19 mouse cellular contexts compared by ENCODE assay signal in the genomic region with DNA sequence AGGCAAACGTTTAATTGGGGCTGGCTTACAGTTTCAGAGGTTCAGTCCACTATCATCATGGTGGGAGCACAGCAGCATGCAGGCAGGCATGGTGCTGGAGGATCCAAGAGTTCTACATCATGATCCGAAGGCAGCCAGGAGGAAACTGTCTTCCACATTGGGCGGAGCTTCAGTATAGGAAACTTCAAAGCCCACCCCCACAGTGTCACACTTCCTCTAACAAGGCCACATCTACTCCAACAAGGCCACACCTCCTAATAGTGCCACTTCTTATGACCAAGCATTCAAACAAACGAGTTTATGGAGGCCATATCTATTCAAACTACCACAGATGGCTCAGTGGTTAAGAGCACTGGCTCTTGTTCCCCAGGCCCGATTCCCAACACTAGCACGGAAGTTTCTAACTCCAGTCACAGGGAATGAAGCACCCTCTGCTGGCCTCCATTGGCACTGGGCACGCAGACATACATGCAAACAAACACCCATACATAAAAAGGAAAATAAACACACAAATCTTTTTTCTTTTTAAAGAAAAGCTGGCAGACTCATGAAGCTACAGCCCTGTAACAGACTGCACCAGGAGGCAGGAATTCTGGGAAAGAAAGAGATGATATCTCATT. TPM values are rescaled to one million over a fixed set of nuclear protein-coding genes. Genes with fewer than 3 reads are reported as not detected.
DNase-seq lines count a peak whose midpoint lies in the region; ATAC-seq and TF ChIP-seq lines count a peak whose summit lies in the region.
"Had no signal": no experiment of that assay in that cellular context is flagged by ENCODE, and none has a peak within 500 bp of the region (broad histone marks: within the 10 kb centered on the region; RNA-seq: fewer than 3 reads in every experiment).

No protein-coding gene starts in this region.

- no peak for TF ChIP-seq EP300 in liver, postnatal 0 days (IDR thresholded peaks at IDR 0.05; ENCODE audit: low read depth)
- TF ChIP-seq EP300 in ES-Bruce4 (IDR thresholded peaks at IDR 0.05; ENCODE audit: insufficient read depth, low read depth, low read length) = no peak

- H3K9ac ChIP-seq in hindbrain, postnatal 0 days (replicated peaks; ENCODE audit: low read length) = no peak overlapping the region
- H3K9ac ChIP-seq in hindbrain, embryonic 11.5 days (ENCODE audit: low read depth, low read length) = no peak overlapping the region
- no peak overlapping the region for H3K9ac ChIP-seq in liver, postnatal 0 days (replicated peaks)
- H3K9ac ChIP-seq in ES-Bruce4 (ENCODE audit: low read depth, poor library complexity, severe bottlenecking) = no peak overlapping the region
- H3K9ac ChIP-seq: heart, embryonic 15.5 days; limb, embryonic 13.5 days had no signal

- no peaks in the 10 kb centered on the region for H3K36me3 ChIP-seq in hindbrain, postnatal 0 days (ENCODE audit: insufficient read depth, low read length)
- no peaks in the 10 kb centered on the region for H3K36me3 ChIP-seq in hindbrain, embryonic 11.5 days (ENCODE audit: control insufficient read depth, insufficient read depth, low read length)
- H3K36me3 ChIP-seq in liver, postnatal 0 days (replicated peaks; ENCODE audit: insufficient read depth, low read length) = no peaks in the 10 kb centered on the region
- H3K36me3 ChIP-seq in ES-Bruce4 (ENCODE audit: control insufficient read depth, insufficient read depth, low read length, poor library complexity, severe bottlenecking) = no peaks in the 10 kb centered on the region
- H3K36me3 ChIP-seq: heart, embryonic 15.5 days; hindbrain, embryonic 10.5 days; midbrain, embryonic 10.5 days had no signal

- no peak for TF ChIP-seq POLR2A in ES-Bruce4 (IDR thresholded peaks at IDR 0.05; ENCODE audit: insufficient read depth, low read length)

- H3K27ac ChIP-seq in hindbrain, postnatal 0 days = no peak overlapping the region
- no peak overlapping the region for H3K27ac ChIP-seq in hindbrain, embryonic 11.5 days (ENCODE audit: low read depth, low read length)
- H3K27ac ChIP-seq in liver, postnatal 0 days (ENCODE audit: low read depth) = peak overlapping the region; percentile 56; the same call in 1 of the 2 replicates
- no peak overlapping the region for H3K27ac ChIP-seq in ES-Bruce4 (ENCODE audit: insufficient read depth, low read length)
- H3K27ac ChIP-seq: heart, embryonic 15.5 days; hindbrain, embryonic 10.5 days; limb, embryonic 13.5 days; midbrain, embryonic 10.5 days had no signal

- H3K4me2 ChIP-seq in hindbrain, postnatal 0 days (ENCODE audit: low read depth, low read length) = no peak overlapping the region
- no peak overlapping the region for H3K4me2 ChIP-seq in hindbrain, embryonic 11.5 days (replicated peaks; ENCODE audit: low read depth, low read length)
- H3K4me2 ChIP-seq in liver, postnatal 0 days (ENCODE audit: low read depth, low read length) = no peak overlapping the region
- H3K4me2 ChIP-seq: heart, embryonic 15.5 days; limb, embryonic 13.5 days had no signal

- H3K27me3 ChIP-seq in hindbrain, postnatal 0 days (ENCODE audit: insufficient read depth, low read length) = no peaks in the 10 kb centered on the region
- H3K27me3 ChIP-seq in hindbrain, embryonic 11.5 days (ENCODE audit: control insufficient read depth, insufficient read depth, low read length) = no peaks in the 10 kb centered on the region
- no peaks in the 10 kb centered on the region for H3K27me3 ChIP-seq in liver, postnatal 0 days (ENCODE audit: insufficient read depth, low read length)
- H3K27me3 ChIP-seq in ES-Bruce4 (ENCODE audit: control insufficient read depth, insufficient read depth, low read length, poor library complexity, severe bottlenecking) = no peaks in the 10 kb centered on the region
- H3K27me3 ChIP-seq: heart, embryonic 15.5 days; limb, embryonic 13.5 days had no signal

- ATAC-seq in hindbrain, postnatal 0 days = no peak
- ATAC-seq in hindbrain, embryonic 11.5 days (ENCODE audit: low FRiP score) = no peak
- no peak for ATAC-seq in liver, postnatal 0 days

- no peaks in the 10 kb centered on the region for H3K4me1 ChIP-seq in hindbrain, postnatal 0 days (ENCODE audit: insufficient read depth, low read length)
- H3K4me1 ChIP-seq in hindbrain, embryonic 11.5 days (replicated peaks; ENCODE audit: control insufficient read depth, insufficient read depth, low read length) = 0 out of 2 replicates have a peak, but pooled peaks cover 2% of the 10 kb centered on the region
- H3K4me1 ChIP-seq in liver, postnatal 0 days (ENCODE audit: insufficient read depth) = peaks cover 24% of the 10 kb centered on the region
- no peaks in the 10 kb centered on the region for H3K4me1 ChIP-seq in ES-Bruce4 (ENCODE audit: control insufficient read depth, insufficient read depth, low read length)

- no peak for DNase-seq in hindbrain, postnatal 0 days (ENCODE audit: low spot score)
- DNase-seq in hindbrain, embryonic 11.5 days (ENCODE audit: low spot score) = no peak
- DNase-seq in liver, postnatal 0 days = no peak
- DNase-seq in liver = no peak
- peak; percentile 85 for DNase-seq in MEL-GATA-1-ER (ENCODE audit: extremely low read depth, low read depth)
- no peak for DNase-seq in testis, postnatal 10 days (ENCODE audit: low spot score)
- DNase-seq in retina, postnatal 1 day = no peak
- DNase-seq: adrenal gland, postnatal 10 days; heart, adult 11 months; right cerebral cortex, postnatal 4 days; thymus, postnatal 4 days had no signal

- no peak overlapping the region for H3K4me3 ChIP-seq in hindbrain, postnatal 0 days (ENCODE audit: low read length)
- H3K4me3 ChIP-seq in hindbrain, embryonic 11.5 days (ENCODE audit: low read depth, low read length) = no peak overlapping the region
- H3K4me3 ChIP-seq in liver, postnatal 0 days (ENCODE audit: low read depth, low read length) = no peak overlapping the region
- no peak overlapping the region for H3K4me3 ChIP-seq in ES-Bruce4 (ENCODE audit: low read depth, low read length)
- H3K4me3 ChIP-seq: erythroblast, embryonic 14.5 days; heart, embryonic 15.5 days; hindbrain, embryonic 10.5 days; limb, embryonic 13.5 days; midbrain, embryonic 10.5 days; myocyte had no signal

- H3K9me3 ChIP-seq in hindbrain, postnatal 0 days (ENCODE audit: low read length) = no peaks in the 10 kb centered on the region
- H3K9me3 ChIP-seq in hindbrain, embryonic 11.5 days (ENCODE audit: control insufficient read depth, low read length) = no peaks in the 10 kb centered on the region
- no peaks in the 10 kb centered on the region for H3K9me3 ChIP-seq in liver, postnatal 0 days (ENCODE audit: low read length)
- H3K9me3 ChIP-seq in ES-Bruce4 (replicated peaks; ENCODE audit: control insufficient read depth, insufficient read depth, low read length, poor library complexity, severe bottlenecking) = no peaks in the 10 kb centered on the region
- H3K9me3 ChIP-seq: heart, embryonic 15.5 days; hindbrain, embryonic 10.5 days; limb, embryonic 13.5 days; midbrain, embryonic 10.5 days had no signal

- whole genome bisulfite sequencing in hindbrain, postnatal 0 days = 68% methylated on average over 7 of the region's 7 CpGs
- 68% methylated on average over 7 of the region's 7 CpGs for WGBS in hindbrain, embryonic 11.5 days
- 70% methylated on average over 7 of the region's 7 CpGs for WGBS in liver, postnatal 0 days (ENCODE audit: insufficient replicate concordance)

- peak; percentile 42 for TF ChIP-seq CTCF in hindbrain, postnatal 0 days (IDR thresholded peaks at IDR 0.05; ENCODE audit: low read depth)
- 0 out of 2 replicates have a peak, but pooled peaks have one; percentile 18 for TF ChIP-seq CTCF in liver, postnatal 0 days (IDR thresholded peaks at IDR 0.05; ENCODE audit: low read depth)
- peak; percentile 36 for TF ChIP-seq CTCF in ES-Bruce4 (IDR thresholded peaks at IDR 0.05; ENCODE audit: low read depth, low read length)

RNA-seq across cellular contexts. Expression of gene Slc35c1, which starts 13.1 kb away (rescaled TPM):
- 11.0 and 12.7 TPM in 2 replicates for total RNA-seq in hindbrain, postnatal 0 days (2014; rRNA removed)
- 12.7 and 16.4 TPM in 2 replicates for polyA plus RNA-seq in hindbrain, postnatal 0 days (2015; fragmentation: Nextera tagmentation; extraction: Ambion mirVana)
- 8.7 and 9.0 TPM in 2 replicates for polyA plus RNA-seq in hindbrain, embryonic 11.5 days (2014; fragmentation: Nextera tagmentation; extraction: Ambion mirVana)
- polyA plus RNA-seq in liver, postnatal 0 days (2015; fragmentation: Nextera tagmentation; extraction: Ambion mirVana) = 9.0 and 9.3 TPM in 2 replicates
- polyA plus RNA-seq in ES-Bruce4 (2011; ENCODE audit: insufficient read depth, insufficient read length, low read depth, missing spikeins) = 7.6 and 8.2 TPM in 2 replicates

RNA-seq across cellular contexts. Expression of gene Cry2, which starts 13.4 kb away (rescaled TPM):
- total RNA-seq in hindbrain, postnatal 0 days (2014; rRNA removed) = 43.8 and 45.5 TPM in 2 replicates
- polyA plus RNA-seq in hindbrain, postnatal 0 days (2015; fragmentation: Nextera tagmentation; extraction: Ambion mirVana) = 50.6 and 52.0 TPM in 2 replicates
- polyA plus RNA-seq in hindbrain, embryonic 11.5 days (2014; fragmentation: Nextera tagmentation; extraction: Ambion mirVana) = 21.5 and 22.1 TPM in 2 replicates
- polyA plus RNA-seq in liver, postnatal 0 days (2015; fragmentation: Nextera tagmentation; extraction: Ambion mirVana) = 9.6 and 11.9 TPM in 2 replicates
- polyA plus RNA-seq in ES-Bruce4 (2011; ENCODE audit: insufficient read depth, insufficient read length, low read depth, missing spikeins) = 9.9 and 11.8 TPM in 2 replicates

RNA-seq across cellular contexts. Expression of gene Mapk8ip1, which starts 46.2 kb away (rescaled TPM):
- 361 and 373 TPM in 2 replicates for total RNA-seq in hindbrain, postnatal 0 days (2014; rRNA removed)
- 177 and 182 TPM in 2 replicates for polyA plus RNA-seq in hindbrain, postnatal 0 days (2015; fragmentation: Nextera tagmentation; extraction: Ambion mirVana)
- 33.3 and 39.0 TPM in 2 replicates for polyA plus RNA-seq in hindbrain, embryonic 11.5 days (2014; fragmentation: Nextera tagmentation; extraction: Ambion mirVana)
- polyA plus RNA-seq in liver, postnatal 0 days (2015; fragmentation: Nextera tagmentation; extraction: Ambion mirVana) = 2.6 and 2.8 TPM in 2 replicates
- 13.6 and 16.0 TPM in 2 replicates for polyA plus RNA-seq in ES-Bruce4 (2011; ENCODE audit: insufficient read depth, insufficient read length, low read depth, missing spikeins)
- total RNA-seq: neutrophil, adult 5-6 weeks had no signal
